19 mouse cellular contexts compared by ENCODE assay signal in genomic region chrX:94998845-94999244, GRCm38 (mm10). TPM values are rescaled to one million over a fixed set of nuclear protein-coding genes. Genes with fewer than 3 reads are reported as not detected.
"Had no signal": no experiment of that assay in that cellular context is flagged by ENCODE, and none has a peak within 500 bp of the region (broad histone marks: within the 10 kb centered on the region; RNA-seq: fewer than 3 reads in every experiment).

No protein-coding gene starts in this region.

- DNase-seq: lung, adult 18-20 months; lung, embryonic 14.5 days; lung, postnatal 10 days; lung, postnatal 4 days; midbrain, embryonic 14.5 days; right cerebral cortex, postnatal 14 days; thymus, adult 18-20 months; thymus, postnatal 14 days; thymus, postnatal 36 days had no signal

- H3K4me3 ChIP-seq: liver, embryonic 15.5 days; midbrain, embryonic 10.5 days; midbrain, embryonic 12.5 days; myocyte; neural tube, embryonic 13.5 days; stomach, embryonic 15.5 days had no signal

- H3K9me3 ChIP-seq: liver, embryonic 15.5 days; midbrain, embryonic 12.5 days; neural tube, embryonic 13.5 days; stomach, embryonic 15.5 days had no signal

- H3K4me1 ChIP-seq: liver, embryonic 15.5 days; midbrain, embryonic 12.5 days; neural tube, embryonic 13.5 days; stomach, embryonic 15.5 days had no signal

- H3K36me3 ChIP-seq: liver, embryonic 15.5 days; midbrain, embryonic 10.5 days; midbrain, embryonic 12.5 days; neural tube, embryonic 13.5 days; stomach, embryonic 15.5 days had no signal

- H3K9ac ChIP-seq: liver, embryonic 15.5 days; lung, embryonic 14.5 days; midbrain, embryonic 12.5 days; neural tube, embryonic 13.5 days; stomach, embryonic 15.5 days had no signal

- H3K27me3 ChIP-seq: liver, embryonic 15.5 days; midbrain, embryonic 12.5 days; neural tube, embryonic 13.5 days; stomach, embryonic 15.5 days had no signal

- H3K27ac ChIP-seq: liver, embryonic 15.5 days; midbrain, embryonic 10.5 days; midbrain, embryonic 12.5 days; neural tube, embryonic 13.5 days; stomach, embryonic 15.5 days; stomach, postnatal 0 days had no signal

- ATAC-seq: midbrain, embryonic 16.5 days had no signal

- H3K4me2 ChIP-seq: liver, embryonic 15.5 days; lung, embryonic 14.5 days; midbrain, embryonic 12.5 days; neural tube, embryonic 13.5 days; stomach, embryonic 15.5 days had no signal

RNA-seq across cellular contexts. Expression of gene Spin4, which starts 27.6 kb away (rescaled TPM):
- total RNA-seq: megakaryocyte-erythroid progenitor cell, adult 5-6 weeks; neutrophil, adult 5-6 weeks had no signal
